Mouse (Mus musculus) olfactory bulb, adult 2 months (tissue): ENCODE measurements at regions not wholly inside any gene's neighbourhood (a gene's known extent, or its start where the extent isn't known, plus 50 kb on each side); places are given as distances from the start of the nearest gene placed in this dataset.

ENCODE experiments used
- CTCF ChIP-seq: fragments of 200-500 bp; IDR thresholded peaks from 2 replicates; pipeline ENCODE4 v1.5.1; 2012; ENCODE audit warnings: low read depth, mild to moderate bottlenecking, low read length, moderate library complexity; ENCODE audit not compliant: insufficient read depth
- POLR2A ChIP-seq: fragments of 200-500 bp; IDR thresholded peaks from 2 replicates; pipeline ENCODE4 v1.6.1; 2012; ENCODE audit warnings: mild to moderate bottlenecking, low read depth, low read length, moderate library complexity; ENCODE audit not compliant: insufficient read depth

- TF ChIP-seq POLR2A = no peak
- no peak for TF ChIP-seq CTCF
Measured at GRCm38 (mm10) chr6:81496239-81496638, 427.2 kb upstream of the Gcfc2 start.
